Mouse (Mus musculus) lung, postnatal 0 days (tissue): ENCODE measurements around the gene Tulp2.

ENCODE experiments used
- CTCF ChIP-seq: IDR thresholded peaks from 2 replicates; pipeline ENCODE4 v1.5.1; 2016; ENCODE audit warnings: antibody characterized with exemption, mild to moderate bottlenecking
- EP300 ChIP-seq: IDR thresholded peaks from 2 replicates; pipeline ENCODE4 v1.6.1; 2016; ENCODE audit warnings: antibody characterized with exemption, mild to moderate bottlenecking, control low read depth

DNA sequence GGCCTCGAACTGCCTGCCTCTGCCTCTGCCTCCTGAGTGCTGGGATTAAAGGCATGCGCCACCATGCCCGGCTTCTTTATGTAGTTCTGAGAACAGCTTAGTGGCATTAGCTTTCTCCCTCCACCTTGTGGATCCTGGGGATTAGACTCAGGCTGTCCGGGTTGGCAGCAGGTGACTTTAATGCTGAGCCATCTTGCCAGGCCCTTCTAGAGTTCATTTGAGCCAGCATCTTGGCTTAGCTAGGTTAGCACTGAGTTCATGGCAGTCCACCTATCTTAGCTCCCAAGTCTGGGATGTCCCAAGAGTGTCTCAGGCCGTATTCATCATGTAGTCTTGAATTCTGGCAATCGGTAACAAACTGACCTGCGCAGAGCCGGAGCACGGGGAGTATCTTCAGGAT lies 83.8 kb downstream of the Tulp2 start:
- TF ChIP-seq EP300, result no peak
- no peak for TF ChIP-seq CTCF
